ENCODE assay signal across 8 mouse cellular contexts in genomic region chr4:32984242-32984641, GRCm38 (mm10). TPM values are rescaled to one million over a fixed set of nuclear protein-coding genes. Genes with fewer than 3 reads are reported as not detected.
DNase-seq lines count a peak whose midpoint lies in the region; ATAC-seq and TF ChIP-seq lines count a peak whose summit lies in the region.

No protein-coding gene starts in this region.

- H3K36me3 ChIP-seq in heart, embryonic 16.5 days (ENCODE audit: control insufficient read depth, insufficient read depth) = no peaks in the 10 kb centered on the region
- no peaks in the 10 kb centered on the region; the same call in 1 of the 2 replicates for H3K36me3 ChIP-seq in liver, embryonic 15.5 days (replicated peaks)

- TF ChIP-seq CTCF in left cerebral cortex, adult 2 months (IDR thresholded peaks at IDR 0.05) = no peak
- no peak for TF ChIP-seq CTCF in cortical plate, adult 2 months (IDR thresholded peaks at IDR 0.05; ENCODE audit: extremely low read depth, insufficient read depth, low read length)

- intact Hi-C loops in left cerebral cortex, adult 2 months (cut with DNase I) = loop anchor here (2.0 kb wide), 1 partner anchor 47 kb away; the partner anchor contains the start of gene Ube2j1

- ATAC-seq in heart, embryonic 16.5 days (replicated peaks; ENCODE audit: extremely low read depth, insufficient read depth, low FRiP score) = no peak
- ATAC-seq in liver, embryonic 15.5 days (ENCODE audit: insufficient read depth) = no peak

- peak overlapping the region; percentile 81 for H3K4me2 ChIP-seq in heart, embryonic 16.5 days (ENCODE audit: low read depth, low read length)
- peak overlapping the region; percentile 97 for H3K4me2 ChIP-seq in liver, embryonic 15.5 days

- DNase-seq in left cerebral cortex, adult 2 months (ENCODE audit: extremely low spot score in 1 of 2, low spot score in 2 of 2) = no peak
- DNase-seq in left cerebral cortex, adult 8-10 months (ENCODE audit: low spot score in 2 of 2) = no peak
- DNase-seq in thymus, postnatal 25 days = peak; percentile 6
- no peak for DNase-seq in testis, postnatal 10 days (ENCODE audit: low spot score)
- DNase-seq in adrenal gland, postnatal 25 days = no peak

- peak overlapping the region; percentile 73 for H3K4me3 ChIP-seq in left cerebral cortex, adult 2 months
- peak overlapping the region; percentile 98; the same call in 1 of the 2 replicates for H3K4me3 ChIP-seq in cortical plate, adult 2 months (ENCODE audit: insufficient read depth, low read length)
- H3K4me3 ChIP-seq in heart, embryonic 16.5 days (ENCODE audit: low read length) = peak overlapping the region; percentile 84
- H3K4me3 ChIP-seq in liver, embryonic 15.5 days (replicated peaks) = peak overlapping the region; percentile 67

- no peak overlapping the region for H3K27ac ChIP-seq in left cerebral cortex, adult 2 months
- H3K27ac ChIP-seq in cortical plate, adult 2 months (ENCODE audit: insufficient read depth, low read length) = no peak overlapping the region
- H3K27ac ChIP-seq in heart, embryonic 16.5 days (ENCODE audit: low read length) = peak overlapping the region; percentile 89
- peak overlapping the region; percentile 29; the same call in 1 of the 2 replicates for H3K27ac ChIP-seq in liver, embryonic 15.5 days (replicated peaks)

- H3K9ac ChIP-seq in heart, embryonic 16.5 days (ENCODE audit: low read length) = peak overlapping the region; percentile 87
- peak overlapping the region; percentile 61 for H3K9ac ChIP-seq in liver, embryonic 15.5 days

- H3K27me3 ChIP-seq in heart, embryonic 16.5 days (ENCODE audit: control insufficient read depth, insufficient read depth, low read length) = no peaks in the 10 kb centered on the region
- peaks cover 75% of the 10 kb centered on the region for H3K27me3 ChIP-seq in liver, embryonic 15.5 days

- no peaks in the 10 kb centered on the region for H3K9me3 ChIP-seq in heart, embryonic 16.5 days (replicated peaks; ENCODE audit: control insufficient read depth, low read length)
- H3K9me3 ChIP-seq in liver, embryonic 15.5 days (replicated peaks) = no peaks in the 10 kb centered on the region

- no peak for TF ChIP-seq POLR2A in cortical plate, adult 2 months (IDR thresholded peaks at IDR 0.05; ENCODE audit: extremely low read depth, insufficient read depth, low read length)

- H3K4me1 ChIP-seq in cortical plate, adult 2 months (ENCODE audit: control insufficient read depth, insufficient read depth, low read length) = no peaks in the 10 kb centered on the region
- peaks cover 36% of the 10 kb centered on the region for H3K4me1 ChIP-seq in heart, embryonic 16.5 days (ENCODE audit: control insufficient read depth, insufficient read depth, low read length)
- peaks cover 76% of the 10 kb centered on the region for H3K4me1 ChIP-seq in liver, embryonic 15.5 days (replicated peaks)

- 1% methylated on average over 13 of the region's 13 CpGs for WGBS in heart, embryonic 16.5 days
- 3% methylated on average over 13 of the region's 13 CpGs for WGBS in liver, embryonic 15.5 days (ENCODE audit: insufficient replicate concordance)

RNA-seq across cellular contexts. Expression of gene Rragd, which starts 1.4 kb away (rescaled TPM):
- total RNA-seq in left cerebral cortex, adult 2 months (2021) = 10 to 100 TPM; 90.3 to 93.3 TPM
- 100 to 1,000 TPM in 2 of 4 experiments, 10 to 100 TPM in 2; 95.8 to 117 (median 104) TPM for total RNA-seq in left cerebral cortex, adult 8-10 months (2022)
- 56.9 and 63.8 TPM in 2 replicates for polyA plus RNA-seq in cortical plate, adult 2 months (2012; rRNA removed)
- polyA plus RNA-seq in heart, embryonic 16.5 days (2015; fragmentation: Nextera tagmentation; extraction: Ambion mirVana) = 41.9 and 44.7 TPM in 2 replicates
- polyA plus RNA-seq in liver, embryonic 15.5 days (2015; fragmentation: Nextera tagmentation; extraction: Ambion mirVana) = 1.9 and 2.3 TPM in 2 replicates
- total RNA-seq in adrenal gland, postnatal 25 days (2021) = 7.3 and 10.8 TPM in 2 replicates

RNA-seq across cellular contexts. Expression of gene Ankrd6, which starts 33.6 kb away (rescaled TPM):
- 10 to 100 TPM; 51.6 to 54.5 TPM for total RNA-seq in left cerebral cortex, adult 2 months (2021)
- total RNA-seq in left cerebral cortex, adult 8-10 months (2022) = 10 to 100 TPM; 40.6 to 48.4 (median 40.7) TPM
- 11.1 and 12.2 TPM in 2 replicates for polyA plus RNA-seq in cortical plate, adult 2 months (2012; rRNA removed)
- 4.7 and 5.6 TPM in 2 replicates for polyA plus RNA-seq in heart, embryonic 16.5 days (2015; fragmentation: Nextera tagmentation; extraction: Ambion mirVana)
- 0.60 and 0.67 TPM in 2 replicates for polyA plus RNA-seq in liver, embryonic 15.5 days (2015; fragmentation: Nextera tagmentation; extraction: Ambion mirVana)
- 2.4 and 4.8 TPM in 2 replicates for total RNA-seq in adrenal gland, postnatal 25 days (2021)

RNA-seq across cellular contexts. Expression of gene Ube2j1, which starts 47.0 kb away (rescaled TPM):
- 100 to 1,000 TPM in 1 of 2 experiments, 10 to 100 TPM in 1; 99.7 to 105 TPM for total RNA-seq in left cerebral cortex, adult 2 months (2021)
- total RNA-seq in left cerebral cortex, adult 8-10 months (2022) = 100 to 1,000 TPM; 107 to 123 (median 109) TPM
- polyA plus RNA-seq in cortical plate, adult 2 months (2012; rRNA removed) = 55.5 and 58.2 TPM in 2 replicates
- 32.9 and 35.3 TPM in 2 replicates for polyA plus RNA-seq in heart, embryonic 16.5 days (2015; fragmentation: Nextera tagmentation; extraction: Ambion mirVana)
- 25.0 and 30.2 TPM in 2 replicates for polyA plus RNA-seq in liver, embryonic 15.5 days (2015; fragmentation: Nextera tagmentation; extraction: Ambion mirVana)
- total RNA-seq in adrenal gland, postnatal 25 days (2021) = 59.8 and 61.4 TPM in 2 replicates

Comparison
In these comparisons a context has a peak if more than half of its experiments do, and no peak if none do; other contexts are left out.
1. H3K27ac ChIP-seq: peak in heart, embryonic 16.5 days (single experiment) and liver, embryonic 15.5 days (single experiment); none in left cerebral cortex, adult 2 months (single experiment) and cortical plate, adult 2 months (single experiment).
2. Peak in every context shown above with its lines, with median percentiles within 50 percentile points of each other: H3K4me3 ChIP-seq.